Mouse (Mus musculus): Measurements from ENCODE around the gene Ldhb.
"Not testable (repeated sequence)": the region's sequence is repeated elsewhere in the genome, so short reads cannot be mapped to it uniquely, and the experiment has no call there.

Ldhb gene

GRCm38 (mm10) chr6:142514912-142515311 is 7.2 kb upstream of the Ldhb start:
- ATAC-seq (ENCODE audit: low TSS enrichment), result peak; percentile 100

GRCm38 (mm10) chr6:142512902-142513301 is 5.1 kb upstream of the Ldhb start:
- no peak for ATAC-seq (ENCODE audit: low TSS enrichment)

GRCm38 (mm10) chr6:142511516-142512135 is 3.9 kb upstream of the Ldhb start:
- ATAC-seq (ENCODE audit: low TSS enrichment), result no peak

GRCm38 (mm10) chr6:142508663-142509062 is 906 bp upstream of the Ldhb start:
- no peak for ATAC-seq (ENCODE audit: low TSS enrichment)

GRCm38 (mm10) chr6:142507033-142507784 is 548 bp downstream of the Ldhb start:
- peak; percentile 47 for ATAC-seq (ENCODE audit: low TSS enrichment)

GRCm38 (mm10) chr6:142506338-142507032 is 1.3 kb downstream of the Ldhb start:
- peak; percentile 47 for ATAC-seq (ENCODE audit: low TSS enrichment)

GRCm38 (mm10) chr6:142503601-142504000 is 4.2 kb downstream of the Ldhb start:
- no peak for ATAC-seq (ENCODE audit: low TSS enrichment)

GRCm38 (mm10) chr6:142502519-142503125 is 5.1 kb downstream of the Ldhb start:
- ATAC-seq (ENCODE audit: low TSS enrichment), result no peak

- ATAC-seq (ENCODE audit: low TSS enrichment), result not testable (repeated sequence)
Measured at GRCm38 (mm10) chr6:142490114-142490513, 17.6 kb downstream of the Ldhb start.

- peak; percentile 76 for ATAC-seq (ENCODE audit: low TSS enrichment)
Measured at GRCm38 (mm10) chr6:142487638-142488037, 20.1 kb downstream of the Ldhb start.

- no peak for ATAC-seq (ENCODE audit: low TSS enrichment)
Measured at GRCm38 (mm10) chr6:142485478-142486123, 22.2 kb downstream of the Ldhb start.

- no peak for ATAC-seq (ENCODE audit: low TSS enrichment)
Measured at GRCm38 (mm10) chr6:142477239-142477638, 30.5 kb downstream of the Ldhb start.

GRCm38 (mm10) chr6:142472801-142473203 is 35.0 kb downstream of the Ldhb start, which contains the start of gene Gys2:
Gene Gys2 (minus strand): TSS chr6:142473109.
- no peak for ATAC-seq (ENCODE audit: low TSS enrichment)

GRCm38 (mm10) chr6:142471141-142471540 is 36.6 kb downstream of the Ldhb start:
- ATAC-seq (ENCODE audit: low TSS enrichment), result no peak

GRCm38 (mm10) chr6:142469602-142470001 is 38.2 kb downstream of the Ldhb start:
- ATAC-seq (ENCODE audit: low TSS enrichment), result no peak

- ATAC-seq (ENCODE audit: low TSS enrichment), result no peak
Measured at GRCm38 (mm10) chr6:142462194-142462593, 45.6 kb downstream of the Ldhb start.

- ATAC-seq (ENCODE audit: low TSS enrichment), result no peak
Measured at GRCm38 (mm10) chr6:142459017-142459678, 48.6 kb downstream of the Ldhb start.

GRCm38 (mm10) chr6:142458010-142458409 is 49.7 kb downstream of the Ldhb start:
- ATAC-seq (ENCODE audit: low TSS enrichment), result no peak

- ATAC-seq (ENCODE audit: low TSS enrichment), result peak; percentile 92
Measured at GRCm38 (mm10) chr6:142455314-142455996, 52.3 kb downstream of the Ldhb start.

- no peak for ATAC-seq (ENCODE audit: low TSS enrichment)
Measured at GRCm38 (mm10) chr6:142453311-142453710, 54.4 kb downstream of the Ldhb start.

- ATAC-seq (ENCODE audit: low TSS enrichment), result no peak
Measured at GRCm38 (mm10) chr6:142451381-142451780, 56.4 kb downstream of the Ldhb start.
